Mouse (Mus musculus) olfactory bulb, adult 2 months (tissue): ENCODE results near the gene Mup20.

Source experiments
- CTCF ChIP-seq: fragments of 200-500 bp; IDR thresholded peaks from 2 replicates; pipeline ENCODE4 v1.5.1; 2012; ENCODE audit warnings: low read depth, mild to moderate bottlenecking, low read length, moderate library complexity; ENCODE audit not compliant: insufficient read depth
- POLR2A ChIP-seq: fragments of 200-500 bp; IDR thresholded peaks from 2 replicates; pipeline ENCODE4 v1.6.1; 2012; ENCODE audit warnings: mild to moderate bottlenecking, low read depth, low read length, moderate library complexity; ENCODE audit not compliant: insufficient read depth

- no peak for TF ChIP-seq CTCF
- TF ChIP-seq POLR2A = no peak
Observed at GRCm38 (mm10) chr4:62087953-62088352, 34.0 kb upstream of the Mup20 start.
